Mouse (Mus musculus) MEL (cell line): ENCODE data around the gene Klk1b4. TPM values are rescaled to one million over a fixed set of nuclear protein-coding genes. Genes with fewer than 3 reads are reported as not detected.
"Not testable (repeated sequence)": the region's sequence is repeated elsewhere in the genome, so short reads cannot be mapped to it uniquely, and the experiment has no call there.

ENCODE experiments used
- DNase-seq: peaks from one replicate; pipeline ENCODE4 v3.0.0; 2011; ENCODE audit warnings: low read depth, low spot score
- H3K27ac ChIP-seq: 2 replicates; pipeline ENCODE4 v1.5.1; 2012; ENCODE audit warnings: low read depth, mild to moderate bottlenecking, control low read depth, low read length, moderate library complexity; ENCODE audit not compliant: control insufficient read depth
- H3K27me3 ChIP-seq, 2 experiments: fragments of 150-350 bp in 1 of 2; sonication (generic) in 1 of 2; 2 replicates each; pipeline ENCODE4 v1.6.1; 2012; ENCODE audit warnings: low read length in 2 of 2, mild to moderate bottlenecking in 2 of 2, improper control_type of control experiment in 1 of 2, moderate library complexity in 1 of 2; ENCODE audit not compliant: insufficient read depth in 2 of 2, control insufficient read depth in 1 of 2
- H3K36me3 ChIP-seq, 2 experiments: 2 replicates each; pipeline ENCODE4 v1.6.1; 2012 to 2014; ENCODE audit warnings: low read length in 2 of 2, improper control_type of control experiment in 1 of 2, inconsistent platforms in 1 of 2, mild to moderate bottlenecking in 1 of 2; ENCODE audit not compliant: insufficient read depth in 2 of 2, control insufficient read depth in 1 of 2
- H3K4me1 ChIP-seq, 2 experiments: fragments of 150-350 bp in 1 of 2; sonication (generic) in 1 of 2; 2 replicates each; pipeline ENCODE4 v1.6.1; 2012; ENCODE audit warnings: low read length in 2 of 2, improper control_type of control experiment in 1 of 2, mild to moderate bottlenecking in 1 of 2; ENCODE audit not compliant: insufficient read depth in 2 of 2, control insufficient read depth in 1 of 2
- H3K4me3 ChIP-seq, 2 experiments: fragments of 150-350 bp in 1 of 2; sonication (generic) in 1 of 2; 2 replicates each; pipeline ENCODE4 v1.5.1; 2012; ENCODE audit warnings: low read depth in 2 of 2, low read length in 2 of 2, mild to moderate bottlenecking in 2 of 2, moderate library complexity in 2 of 2, control low read depth in 1 of 2, improper control_type of control experiment in 1 of 2; ENCODE audit not compliant: control insufficient read depth in 1 of 2, insufficient read depth in 1 of 2
- H3K79me2 ChIP-seq: 2 replicates; pipeline ENCODE4 v1.6.1; 2012; ENCODE audit warnings: mild to moderate bottlenecking, low read length, moderate library complexity; ENCODE audit not compliant: control insufficient read depth, poor library complexity, insufficient read depth
- H3K9ac ChIP-seq: 2 replicates; pipeline ENCODE4 v1.6.1; 2012; ENCODE audit warnings: low read depth, mild to moderate bottlenecking, control low read depth, low read length, moderate library complexity; ENCODE audit not compliant: control insufficient read depth, poor library complexity, severe bottlenecking
- H3K9me3 ChIP-seq: fragments of 150-350 bp; sonication (generic); replicated peaks from 2 replicates; pipeline ENCODE4 v1.6.1; 2012; ENCODE audit warnings: mild to moderate bottlenecking, low read length, improper control_type of control experiment, moderate library complexity; ENCODE audit not compliant: insufficient read depth
- BHLHE40 ChIP-seq: IDR thresholded peaks from 2 replicates; pipeline ENCODE4 v1.6.1; 2012; ENCODE audit warnings: low read depth, mild to moderate bottlenecking, inconsistent platforms, low read length, improper control_type of control experiment, borderline replicate concordance
- CHD2 ChIP-seq: IDR thresholded peaks from 2 replicates; pipeline ENCODE4 v1.6.1; 2011; ENCODE audit warnings: low read length, improper control_type of control experiment
- EP300 ChIP-seq, 2 experiments: IDR thresholded peaks; 2 replicates each; pipeline ENCODE4 v1.6.1; 2011; ENCODE audit warnings: improper control_type of control experiment in 2 of 2, low read length in 2 of 2, low read depth in 1 of 2, mild to moderate bottlenecking in 1 of 2
- ETS1 ChIP-seq: IDR thresholded peaks from 2 replicates; pipeline ENCODE4 v1.6.1; 2012; ENCODE audit warnings: low read depth, mild to moderate bottlenecking, inconsistent platforms, low read length, improper control_type of control experiment, moderate library complexity
- GABPA ChIP-seq: IDR thresholded peaks from 2 replicates; pipeline ENCODE4 v1.6.1; 2012; ENCODE audit warnings: low read depth, mild to moderate bottlenecking, inconsistent platforms, low read length, improper control_type of control experiment, moderate library complexity
- GATA1 ChIP-seq: IDR thresholded peaks from 2 replicates; pipeline ENCODE4 v1.6.1; 2011; ENCODE audit warnings: low read depth, low read length, improper control_type of control experiment
- MAX ChIP-seq: IDR thresholded peaks from 2 replicates; pipeline ENCODE4 v1.6.1; 2011; ENCODE audit warnings: low read length, improper control_type of control experiment
- MAZ ChIP-seq: IDR thresholded peaks from 2 replicates; pipeline ENCODE4 v1.6.1; 2012; ENCODE audit warnings: low read depth, mild to moderate bottlenecking, inconsistent platforms, low read length, improper control_type of control experiment
- MEF2A ChIP-seq: IDR thresholded peaks from 2 replicates; pipeline ENCODE4 v1.6.1; 2014; ENCODE audit warnings: low read depth, mild to moderate bottlenecking, inconsistent platforms, low read length, improper control_type of control experiment; ENCODE audit not compliant: poor library complexity, insufficient replicate concordance, severe bottlenecking; ENCODE audit errors: extremely low read depth
- MXI1 ChIP-seq: IDR thresholded peaks from 2 replicates; pipeline ENCODE4 v1.6.1; 2011; ENCODE audit warnings: mild to moderate bottlenecking, low read depth, low read length, improper control_type of control experiment
- MYB ChIP-seq: IDR thresholded peaks from 2 replicates; pipeline ENCODE4 v1.6.1; 2011; ENCODE audit warnings: mild to moderate bottlenecking, low read depth, low read length, improper control_type of control experiment
- NRF1 ChIP-seq: IDR thresholded peaks from 2 replicates; pipeline ENCODE4 v1.6.1; 2014; ENCODE audit warnings: low read depth, mild to moderate bottlenecking, inconsistent platforms, low read length, improper control_type of control experiment, moderate library complexity; ENCODE audit not compliant: poor library complexity, insufficient read depth, severe bottlenecking
- POLR2AphosphoS2 ChIP-seq: IDR thresholded peaks from 2 replicates; pipeline ENCODE4 v1.6.1; 2011; ENCODE audit warnings: low read length, improper control_type of control experiment
- RCOR1 ChIP-seq: IDR thresholded peaks from 2 replicates; pipeline ENCODE4 v1.6.1; 2012; ENCODE audit warnings: low read depth, mild to moderate bottlenecking, inconsistent platforms, low read length, improper control_type of control experiment
- SIN3A ChIP-seq: IDR thresholded peaks from 2 replicates; pipeline ENCODE4 v1.6.1; 2012; ENCODE audit warnings: low read length, improper control_type of control experiment, inconsistent platforms
- SMC3 ChIP-seq: IDR thresholded peaks from 2 replicates; pipeline ENCODE4 v1.6.1; 2011; ENCODE audit warnings: low read depth, low read length, improper control_type of control experiment
- TAL1 ChIP-seq: IDR thresholded peaks from 2 replicates; pipeline ENCODE4 v1.6.1; 2012; ENCODE audit warnings: mild to moderate bottlenecking, inconsistent platforms, low read length, moderate library complexity, mixed read lengths
- TCF12 ChIP-seq: IDR thresholded peaks from 2 replicates; pipeline ENCODE4 v1.6.1; 2014; ENCODE audit warnings: low read depth, mild to moderate bottlenecking, inconsistent platforms, low read length, improper control_type of control experiment, moderate library complexity
- UBTF ChIP-seq: IDR thresholded peaks from 2 replicates; pipeline ENCODE4 v1.6.1; 2012; ENCODE audit warnings: low read depth, mild to moderate bottlenecking, inconsistent platforms, low read length, improper control_type of control experiment, moderate library complexity, borderline replicate concordance; ENCODE audit not compliant: insufficient read depth
- ZC3H11A ChIP-seq: IDR thresholded peaks from 2 replicates; pipeline ENCODE4 v1.6.1; 2012; ENCODE audit warnings: low read depth, mild to moderate bottlenecking, inconsistent platforms, low read length, improper control_type of control experiment
- polyA plus RNA-seq, 2 experiments: library from polyadenylated mRNA; stranded (reverse) in 1 of 2; unstranded in 1 of 2; fragments of >175 nt in 1 of 2; fragments of >200 nt in 1 of 2; gene quantifications; 2 replicates each; pipeline versions ENCODE4 v1.2.1 to v1.2.4; 2012; ENCODE audit warnings: low replicate concordance in 2 of 2, low read depth in 1 of 2; ENCODE audit not compliant: insufficient read length in 2 of 2, insufficient read depth in 1 of 2, missing spikeins in 1 of 2
- total RNA-seq: library from RNA; depleted of rRNA; stranded (reverse); fragments of 300-350 nt; gene quantifications from 2 replicates; pipeline ENCODE4 v1.2.3, GENCODE M21; 2012

Klk1b4 gene
- total and polyA plus RNA-seq, 3 experiments = not detected

DNA sequence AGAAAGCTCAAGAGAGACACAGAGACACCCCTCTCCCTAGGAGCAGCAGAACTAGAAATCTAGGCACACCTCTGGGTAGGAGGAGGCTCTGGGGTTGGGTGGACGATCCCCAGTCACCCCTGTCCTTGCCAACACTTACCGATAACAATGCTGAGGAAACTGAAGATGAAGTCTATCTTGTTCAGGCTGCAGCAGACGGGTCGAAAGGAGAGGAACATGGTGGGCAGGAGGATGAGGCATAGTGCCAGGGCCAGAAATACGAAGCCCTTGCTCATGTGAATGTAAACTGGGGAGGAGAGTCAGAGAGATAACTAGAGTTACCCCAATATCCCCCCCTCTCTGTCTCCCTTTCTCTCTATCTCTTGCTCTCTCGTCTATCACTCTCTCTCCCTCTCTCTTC lies 15.1 kb downstream of the Klk1b4 start:
- H3K9me3 ChIP-seq, H3K79me2 ChIP-seq, H3K36me3 ChIP-seq, H3K27me3 ChIP-seq, H3K4me3 ChIP-seq, H3K9ac ChIP-seq: not testable (repeated sequence)
- TF ChIP-seq ETS1 (peak; percentile 33; the same call in 1 of the 2 replicates), EP300 (IDR thresholded peaks at IDR 0.05; ENCODE audit: low read depth in 1 of 2, low read length in 2 of 2) (peak in 1 of 2 experiments; percentile 41; a peak in 1 of 4 replicates), RCOR1 (peak; percentile 33; the same call in 1 of the 2 replicates), GATA1 (peak; percentile 56), TCF12 (peak; percentile 62; the same call in 1 of the 2 replicates)
- DNase-seq = peak; percentile 70
- Histone ChIP-seq H3K4me1 (peaks cover 0 to 18% of the 10 kb centered on the region in 2 experiments; a peak in 2 of 4 replicates), H3K27ac (peak overlapping the region; percentile 20)

DNA sequence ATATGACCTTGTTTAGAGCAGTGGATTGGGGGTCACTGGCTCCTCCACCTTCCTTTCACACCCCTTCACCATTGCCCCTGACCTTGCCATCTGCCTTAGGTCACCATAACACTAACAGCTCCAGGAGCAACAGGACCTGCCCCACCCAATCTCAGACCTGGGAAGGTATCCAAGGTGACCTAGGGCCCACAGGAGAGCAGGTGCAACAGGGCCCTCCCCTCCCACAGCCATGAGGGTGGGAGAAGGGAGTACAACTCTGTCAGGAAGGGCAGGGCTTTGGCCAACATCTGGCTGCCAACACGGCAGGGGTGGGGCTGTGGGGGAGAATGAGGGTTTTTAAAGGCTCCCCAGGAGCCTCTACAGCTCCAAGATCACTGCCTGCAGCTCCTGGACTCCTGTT lies 17.8 kb downstream of the Klk1b4 start, which contains the start of gene Klk1:
Gene Klk1, plus strand, starts transcription at position 285 of the 400 bp plus-strand sequence.
- Histone ChIP-seq H3K9me3 (no peaks in the 10 kb centered on the region), H3K4me1 (peaks cover 0 to 18% of the 10 kb centered on the region in 2 experiments; a peak in 2 of 4 replicates), H3K4me3 (no peak within 1 kb of the TSS), H3K36me3 (no peaks in the 10 kb centered on the region), H3K27me3 (no peaks in the 10 kb centered on the region), H3K79me2 (no peaks in the 10 kb centered on the region), H3K9ac (no peak within 1 kb of the TSS), H3K27ac (no peak within 1 kb of the TSS)
- TF ChIP-seq SIN3A (no peak), GABPA (no peak), ETS1 (no peak), POLR2AphosphoS2 (no peak), UBTF (no peak), CHD2 (no peak), TAL1 (no peak), RCOR1 (no peak), EP300 (IDR thresholded peaks at IDR 0.05; ENCODE audit: low read depth in 1 of 2, low read length in 2 of 2) (no peak), SMC3 (no peak), BHLHE40 (no peak), ZC3H11A (no peak)
- DNase-seq = no peak

DNA sequence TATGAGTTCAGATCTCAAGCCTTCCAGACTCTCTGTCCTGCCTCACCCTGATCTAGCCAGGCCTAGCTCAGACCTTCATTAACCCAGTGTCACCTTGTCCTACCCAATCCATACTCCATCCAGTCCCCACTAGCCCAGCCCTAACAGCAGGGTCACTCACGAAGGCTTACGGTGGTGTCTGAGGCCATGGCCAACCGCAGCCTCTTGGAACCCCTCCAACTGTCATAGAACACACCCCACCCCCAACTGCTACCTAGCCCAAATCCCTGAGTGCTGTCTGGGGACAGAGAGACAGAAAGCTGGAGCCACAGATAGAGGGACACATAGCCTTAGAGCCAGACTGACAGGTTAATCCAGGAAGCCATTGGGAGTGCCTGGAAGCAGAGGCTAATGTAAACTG lies 28.7 kb downstream of the Klk1b4 start, which contains the start of gene Gm36864:
Gene Gm36864, plus strand, starts transcription at position 269 of the 400 bp plus-strand sequence.
- Histone ChIP-seq H3K79me2 (no peaks in the 10 kb centered on the region), H3K36me3 (peaks cover 0 to 10% of the 10 kb centered on the region in 2 experiments; a peak in 2 of 4 replicates), H3K9ac (no peak within 1 kb of the TSS), H3K4me3 (no peak within 1 kb of the TSS), H3K27me3 (no peaks in the 10 kb centered on the region), H3K27ac (no peak within 1 kb of the TSS), H3K4me1 (peaks cover 10 to 23% of the 10 kb centered on the region in 2 experiments), H3K9me3 (no peaks in the 10 kb centered on the region)
- no peak for TF ChIP-seq MEF2A
- TF ChIP-seq MAZ = no peak
- TF ChIP-seq MAX = no peak
- no peak for TF ChIP-seq GABPA
- TF ChIP-seq MXI1 = no peak
- TF ChIP-seq MYB = no peak
- no peak for TF ChIP-seq NRF1
- TF ChIP-seq CHD2 = no peak
- no peak for DNase-seq
